Mouse (Mus musculus): ENCODE results near the gene Nccrp1. TPM values are rescaled to one million over a fixed set of nuclear protein-coding genes. Genes with fewer than 3 reads are reported as not detected.
A peak's percentile ranks its signal among the peaks of the same experiment; 100 is the strongest.

The Nccrp1 gene
- polyA plus RNA-seq, 1 experiment from 2014 or later = not detected

- Histone ChIP-seq H3K27me3 (replicated peaks; ENCODE audit: control insufficient read depth, insufficient read depth, low read length) (no peaks in the 10 kb centered on the region), H3K27ac (ENCODE audit: low read depth, low read length) (no peak overlapping the region), H3K36me3 (ENCODE audit: control insufficient read depth, insufficient read depth, low read length) (peaks cover 20% of the 10 kb centered on the region; the same call in 1 of the 2 replicates), H3K9me3 (ENCODE audit: control insufficient read depth, low read length) (no peaks in the 10 kb centered on the region), H3K4me3 (ENCODE audit: low read length) (no peak overlapping the region), H3K4me1 (ENCODE audit: control insufficient read depth, insufficient read depth, low read depth, low read length) (no peaks in the 10 kb centered on the region), H3K4me2 (ENCODE audit: low read length) (no peak overlapping the region), H3K9ac (ENCODE audit: low read depth, low read length) (no peak overlapping the region)
- 94% methylated on average over 10 of the region's 10 CpGs for WGBS
- ATAC-seq = no peak
Measured at GRCm38 (mm10) chr7:28560856-28561255, 13.8 kb upstream of the Nccrp1 start.

DNA sequence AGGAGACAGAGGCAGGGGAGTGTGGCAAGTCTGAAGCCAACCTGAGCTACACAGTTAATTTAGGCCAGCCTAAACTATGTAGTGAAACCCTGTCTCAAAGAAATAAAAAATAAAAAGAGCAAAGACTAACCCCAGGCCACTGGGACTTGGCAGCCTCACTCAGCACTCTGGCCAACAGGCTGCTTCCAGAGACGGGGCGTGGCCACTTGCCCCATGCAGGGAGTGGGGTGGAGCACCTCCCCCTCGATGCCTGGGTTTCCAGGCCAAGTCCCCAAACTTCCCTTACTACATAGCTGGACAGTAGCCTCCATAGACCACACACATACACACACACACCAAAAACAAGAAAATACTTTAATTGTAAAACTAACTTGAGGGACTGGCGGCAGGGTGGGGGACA lies 11.4 kb upstream of the Nccrp1 start:
- Histone ChIP-seq H3K4me2 (ENCODE audit: low read length) (no peak overlapping the region), H3K27ac (ENCODE audit: low read depth, low read length) (no peak overlapping the region), H3K4me3 (ENCODE audit: low read length) (no peak overlapping the region), H3K36me3 (ENCODE audit: control insufficient read depth, insufficient read depth, low read length) (peaks cover 14% of the 10 kb centered on the region; the same call in 1 of the 2 replicates), H3K9me3 (ENCODE audit: control insufficient read depth, low read length) (no peaks in the 10 kb centered on the region), H3K9ac (ENCODE audit: low read depth, low read length) (no peak overlapping the region), H3K4me1 (ENCODE audit: control insufficient read depth, insufficient read depth, low read depth, low read length) (no peaks in the 10 kb centered on the region), H3K27me3 (replicated peaks; ENCODE audit: control insufficient read depth, insufficient read depth, low read length) (no peaks in the 10 kb centered on the region)
- 50% methylated on average over 4 of the region's 4 CpGs for WGBS
- ATAC-seq = 0 out of 2 replicates have a peak, but pooled peaks have one; percentile 17

DNA sequence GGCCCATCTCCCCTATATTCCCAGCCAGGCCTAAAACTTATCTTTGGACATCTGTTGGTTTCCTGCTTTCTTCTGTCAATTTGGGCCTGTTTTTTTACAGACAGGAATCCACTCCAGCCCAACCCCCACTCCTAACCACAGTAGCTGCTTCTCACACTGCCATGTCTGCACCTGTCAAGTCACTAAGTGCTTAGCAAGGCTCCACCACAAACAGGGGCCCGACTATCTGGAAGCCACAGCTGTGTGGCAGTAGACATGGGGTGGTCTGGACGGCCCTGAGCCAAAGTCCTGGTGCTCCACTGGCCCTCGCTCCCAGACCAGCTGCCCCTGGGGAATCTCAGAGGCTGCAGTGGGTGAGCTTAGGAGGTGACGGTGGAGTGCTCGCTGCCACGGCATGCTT lies 10.7 kb upstream of the Nccrp1 start:
- Histone ChIP-seq H3K4me2 (ENCODE audit: low read length) (no peak overlapping the region), H3K36me3 (ENCODE audit: control insufficient read depth, insufficient read depth, low read length) (peaks cover 12% of the 10 kb centered on the region; the same call in 1 of the 2 replicates), H3K4me1 (ENCODE audit: control insufficient read depth, insufficient read depth, low read depth, low read length) (no peaks in the 10 kb centered on the region), H3K4me3 (ENCODE audit: low read length) (no peak overlapping the region), H3K27me3 (replicated peaks; ENCODE audit: control insufficient read depth, insufficient read depth, low read length) (no peaks in the 10 kb centered on the region), H3K27ac (ENCODE audit: low read depth, low read length) (no peak overlapping the region), H3K9ac (ENCODE audit: low read depth, low read length) (no peak overlapping the region), H3K9me3 (ENCODE audit: control insufficient read depth, low read length) (no peaks in the 10 kb centered on the region)
- 79% methylated on average over 6 of the region's 6 CpGs for WGBS
- no peak for ATAC-seq

DNA sequence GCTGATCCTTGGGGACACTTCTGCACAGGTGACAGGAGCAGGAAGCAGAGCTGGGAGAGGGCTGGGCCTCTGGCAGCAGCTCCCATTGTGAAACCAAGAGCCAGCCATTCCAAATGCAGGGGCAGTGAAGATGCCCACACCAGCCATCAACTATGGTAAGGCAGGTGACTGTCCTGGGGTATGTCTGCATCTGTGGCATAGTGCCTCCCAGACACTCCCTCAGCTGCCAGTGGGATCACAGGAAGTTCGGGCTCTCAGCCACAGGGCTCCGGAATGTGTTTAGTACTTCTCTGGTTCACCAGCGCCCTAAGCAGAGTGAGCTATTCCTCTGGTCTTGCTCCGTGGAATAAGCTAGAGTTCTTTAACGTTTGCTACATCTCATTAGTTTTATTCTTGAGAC lies 10.0 kb upstream of the Nccrp1 start:
- H3K4me1 ChIP-seq (ENCODE audit: control insufficient read depth, insufficient read depth, low read depth, low read length) = no peaks in the 10 kb centered on the region
- no peak overlapping the region; the same call in 1 of the 2 replicates for H3K9ac ChIP-seq (ENCODE audit: low read depth, low read length)
- no peaks in the 10 kb centered on the region for H3K27me3 ChIP-seq (replicated peaks; ENCODE audit: control insufficient read depth, insufficient read depth, low read length)
- 81% methylated on average over 5 of the region's 5 CpGs for WGBS
- no peak overlapping the region for H3K27ac ChIP-seq (ENCODE audit: low read depth, low read length)
- H3K36me3 ChIP-seq (ENCODE audit: control insufficient read depth, insufficient read depth, low read length) = peaks cover 12% of the 10 kb centered on the region; the same call in 1 of the 2 replicates
- H3K4me2 ChIP-seq (ENCODE audit: low read length) = no peak overlapping the region
- H3K4me3 ChIP-seq (ENCODE audit: low read length) = no peak overlapping the region
- no peak for ATAC-seq
- no peaks in the 10 kb centered on the region for H3K9me3 ChIP-seq (ENCODE audit: control insufficient read depth, low read length)

GRCm38 (mm10) chr7:28555939-28556535 lies 9.0 kb upstream of the Nccrp1 start:
- no peak for ATAC-seq
- no peaks in the 10 kb centered on the region for H3K9me3 ChIP-seq (ENCODE audit: control insufficient read depth, low read length)
- WGBS = 23% methylated on average over 5 of the region's 5 CpGs
- H3K9ac ChIP-seq (ENCODE audit: low read depth, low read length) = no peak overlapping the region
- H3K4me1 ChIP-seq (ENCODE audit: control insufficient read depth, insufficient read depth, low read depth, low read length) = no peaks in the 10 kb centered on the region
- H3K36me3 ChIP-seq (ENCODE audit: control insufficient read depth, insufficient read depth, low read length) = peaks cover 12% of the 10 kb centered on the region; the same call in 1 of the 2 replicates
- no peaks in the 10 kb centered on the region for H3K27me3 ChIP-seq (replicated peaks; ENCODE audit: control insufficient read depth, insufficient read depth, low read length)
- no peak overlapping the region for H3K27ac ChIP-seq (ENCODE audit: low read depth, low read length)
- H3K4me3 ChIP-seq (ENCODE audit: low read length) = no peak overlapping the region
- H3K4me2 ChIP-seq (ENCODE audit: low read length) = no peak overlapping the region

DNA sequence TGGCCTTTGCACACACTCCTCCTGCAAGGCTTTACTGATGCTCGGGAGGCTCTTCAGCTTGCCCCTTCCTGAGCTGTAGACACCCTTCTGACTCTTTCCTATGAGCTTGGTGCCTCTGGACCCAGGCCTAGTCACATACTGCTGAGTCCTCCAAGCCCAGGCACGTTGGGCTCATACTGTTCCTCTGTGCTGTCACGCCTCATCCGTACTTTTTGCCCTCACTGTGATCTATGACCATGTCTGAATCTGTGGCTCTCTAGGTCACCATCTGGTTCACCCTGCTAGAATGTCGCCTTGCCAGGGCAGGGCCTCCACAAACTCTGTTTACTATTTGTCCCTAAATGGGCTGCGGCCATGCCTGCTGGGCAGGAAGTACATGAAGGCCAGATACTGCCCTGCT lies 6.0 kb upstream of the Nccrp1 start:
- Histone ChIP-seq H3K9ac (ENCODE audit: low read depth, low read length) (no peak overlapping the region), H3K4me3 (ENCODE audit: low read length) (no peak overlapping the region), H3K27ac (ENCODE audit: low read depth, low read length) (no peak overlapping the region), H3K4me1 (ENCODE audit: control insufficient read depth, insufficient read depth, low read depth, low read length) (no peaks in the 10 kb centered on the region), H3K9me3 (ENCODE audit: control insufficient read depth, low read length) (no peaks in the 10 kb centered on the region), H3K4me2 (ENCODE audit: low read length) (no peak overlapping the region), H3K36me3 (ENCODE audit: control insufficient read depth, insufficient read depth, low read length) (no peaks in the 10 kb centered on the region), H3K27me3 (replicated peaks; ENCODE audit: control insufficient read depth, insufficient read depth, low read length) (no peaks in the 10 kb centered on the region)
- WGBS = 92% methylated on average over 6 of the region's 6 CpGs
- ATAC-seq = no peak

DNA sequence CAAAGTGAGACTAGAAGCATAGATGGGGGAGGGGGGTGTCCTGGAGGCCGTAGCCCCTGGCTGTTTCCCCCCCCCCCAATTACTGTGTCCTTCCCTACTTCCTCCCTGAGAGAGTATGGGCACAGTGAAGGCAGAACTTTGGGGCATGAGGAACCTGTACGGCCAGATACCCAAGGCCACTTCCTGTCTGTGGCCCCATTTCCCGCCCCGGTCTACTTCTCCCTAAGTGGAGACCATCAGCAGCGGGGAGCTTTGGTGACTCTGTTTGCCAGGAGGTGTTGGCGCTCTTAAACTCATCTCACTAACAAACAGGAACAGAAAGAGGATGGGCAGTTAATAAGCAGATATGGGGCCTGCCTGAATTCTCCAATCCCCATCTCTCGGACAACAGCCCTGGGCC lies 574 bp upstream of the Nccrp1 start:
- H3K27me3 ChIP-seq (replicated peaks; ENCODE audit: control insufficient read depth, insufficient read depth, low read length) = peaks cover 20% of the 10 kb centered on the region
- H3K27ac ChIP-seq (ENCODE audit: low read depth, low read length) = no peak overlapping the region
- H3K9me3 ChIP-seq (ENCODE audit: control insufficient read depth, low read length) = no peaks in the 10 kb centered on the region
- no peak overlapping the region for H3K9ac ChIP-seq (ENCODE audit: low read depth, low read length)
- H3K36me3 ChIP-seq (ENCODE audit: control insufficient read depth, insufficient read depth, low read length) = no peaks in the 10 kb centered on the region
- no peak for ATAC-seq
- no peak overlapping the region for H3K4me2 ChIP-seq (ENCODE audit: low read length)
- peaks cover 15% of the 10 kb centered on the region for H3K4me1 ChIP-seq (ENCODE audit: control insufficient read depth, insufficient read depth, low read depth, low read length)
- 71% methylated on average over 7 of the region's 7 CpGs for WGBS
- no peak overlapping the region for H3K4me3 ChIP-seq (ENCODE audit: low read length)

GRCm38 (mm10) chr7:28546649-28547048 lies 405 bp downstream of the Nccrp1 start:
- under 1% methylated on average over 21 of the region's 22 CpGs for WGBS
- peak overlapping the region; percentile 32 for H3K4me3 ChIP-seq (ENCODE audit: low read length)
- H3K9me3 ChIP-seq (ENCODE audit: control insufficient read depth, low read length) = no peaks in the 10 kb centered on the region
- peaks cover 15% of the 10 kb centered on the region for H3K4me1 ChIP-seq (ENCODE audit: control insufficient read depth, insufficient read depth, low read depth, low read length)
- H3K36me3 ChIP-seq (ENCODE audit: control insufficient read depth, insufficient read depth, low read length) = no peaks in the 10 kb centered on the region
- peak overlapping the region; percentile 56 for H3K4me2 ChIP-seq (ENCODE audit: low read length)
- H3K27ac ChIP-seq (ENCODE audit: low read depth, low read length) = no peak overlapping the region
- H3K9ac ChIP-seq (ENCODE audit: low read depth, low read length) = peak overlapping the region; percentile 52
- 0 out of 2 replicates have a peak, but pooled peaks have one; percentile 25 for ATAC-seq
- peaks cover 20% of the 10 kb centered on the region for H3K27me3 ChIP-seq (replicated peaks; ENCODE audit: control insufficient read depth, insufficient read depth, low read length)

GRCm38 (mm10) chr7:28545891-28546210 lies 1.2 kb downstream of the Nccrp1 start:
- WGBS = 45% methylated on average over 7 of the region's 7 CpGs
- no peak overlapping the region for H3K4me2 ChIP-seq (ENCODE audit: low read length)
- H3K9ac ChIP-seq (ENCODE audit: low read depth, low read length) = no peak overlapping the region
- ATAC-seq = no peak
- no peak overlapping the region for H3K27ac ChIP-seq (ENCODE audit: low read depth, low read length)
- no peak overlapping the region for H3K4me3 ChIP-seq (ENCODE audit: low read length)
- peaks cover 20% of the 10 kb centered on the region for H3K27me3 ChIP-seq (replicated peaks; ENCODE audit: control insufficient read depth, insufficient read depth, low read length)
- H3K4me1 ChIP-seq (ENCODE audit: control insufficient read depth, insufficient read depth, low read depth, low read length) = peaks cover 15% of the 10 kb centered on the region
- no peaks in the 10 kb centered on the region for H3K9me3 ChIP-seq (ENCODE audit: control insufficient read depth, low read length)
- no peaks in the 10 kb centered on the region for H3K36me3 ChIP-seq (ENCODE audit: control insufficient read depth, insufficient read depth, low read length)
